Mouse (Mus musculus): ENCODE measurements at regions not wholly inside any gene's neighbourhood (a gene's known extent, or its start where the extent isn't known, plus 50 kb on each side); places are given as distances from the start of the nearest gene placed in this dataset.
A peak's percentile ranks its signal among the peaks of the same experiment; 100 is the strongest.

GRCm38 (mm10) chr7:36548007-36548406 lies 149.9 kb upstream of the Tshz3 start:
- DNase-seq: no peak

- no peak for DNase-seq
These were observed 149.5 kb upstream of the Tshz3 start for GRCm38 (mm10) chr7:36548440-36548839.

GRCm38 (mm10) chr7:36571061-36571460 lies 126.9 kb upstream of the Tshz3 start:
- no peak for DNase-seq

GRCm38 (mm10) chr7:36582074-36582473 lies 115.8 kb upstream of the Tshz3 start:
- DNase-seq: no peak

- DNase-seq: no peak
These were observed 112.9 kb upstream of the Tshz3 start for GRCm38 (mm10) chr7:36585014-36585413.

GRCm38 (mm10) chr7:36591496-36591895 lies 106.4 kb upstream of the Tshz3 start:
- DNase-seq: no peak

GRCm38 (mm10) chr7:36596630-36597301 lies 101.2 kb upstream of the Tshz3 start:
- no peak for DNase-seq

GRCm38 (mm10) chr7:36605026-36605698 lies 92.8 kb upstream of the Tshz3 start:
- no peak for DNase-seq

- DNase-seq: peak; percentile 14
These were observed 77.7 kb upstream of the Tshz3 start for GRCm38 (mm10) chr7:36620256-36620655.

- no peak for DNase-seq
These were observed 53.7 kb upstream of the Tshz3 start for GRCm38 (mm10) chr7:36644252-36644651.

Small RNAs in the stretch of these regions (microRNA-seq; reads per million reads assigned to microRNA genes)
- 0 reads per million in 2 experiments for gene Gm25247
